Mouse (Mus musculus) c-Kit-negative CD71-positive TER-119-positive erythroid progenitor cells, embryonic 14.5 days (primary cell): ENCODE data around the gene Flcn.

Source experiments
- DNase-seq: peaks from one replicate; pipeline ENCODE4 v3.0.0-alpha.2; 2013; ENCODE audit warnings: low read depth, low spot score

The Flcn gene

GRCm38 (mm10) chr11:59805256-59805655, 4.6 kb downstream of the Flcn start:
- DNase-seq: no peak

GRCm38 (mm10) chr11:59804409-59805110, 5.3 kb downstream of the Flcn start:
- no peak for DNase-seq

- no peak for DNase-seq
These were observed 6.3 kb downstream of the Flcn start for GRCm38 (mm10) chr11:59803516-59803915.

GRCm38 (mm10) chr11:59801881-59802280, 7.9 kb downstream of the Flcn start:
- no peak for DNase-seq

GRCm38 (mm10) chr11:59800412-59800811, 9.4 kb downstream of the Flcn start:
- DNase-seq: no peak

- DNase-seq: no peak
These were observed 16.4 kb downstream of the Flcn start for GRCm38 (mm10) chr11:59793390-59793789.

- DNase-seq: no peak
These were observed 20.5 kb downstream of the Flcn start for GRCm38 (mm10) chr11:59789311-59789710.

GRCm38 (mm10) chr11:59787199-59787781, 22.5 kb downstream of the Flcn start, which contains the start of gene Pld6:
Gene Pld6 (minus strand): TSS chr11:59787645.
- DNase-seq: no peak

- DNase-seq: no peak
These were observed 23.2 kb downstream of the Flcn start for GRCm38 (mm10) chr11:59786444-59787198.

- no peak for DNase-seq
These were observed 26.2 kb downstream of the Flcn start for GRCm38 (mm10) chr11:59783591-59783990.

GRCm38 (mm10) chr11:59782091-59782590, 27.7 kb downstream of the Flcn start:
- no peak for DNase-seq

GRCm38 (mm10) chr11:59780241-59780640, 29.6 kb downstream of the Flcn start:
- no peak for DNase-seq

- no peak for DNase-seq
These were observed 30.4 kb downstream of the Flcn start for GRCm38 (mm10) chr11:59779406-59779805.

- no peak for DNase-seq
These were observed 31.0 kb downstream of the Flcn start for GRCm38 (mm10) chr11:59778874-59779223.

GRCm38 (mm10) chr11:59778181-59778873, 31.5 kb downstream of the Flcn start:
- DNase-seq: peak; percentile 56

GRCm38 (mm10) chr11:59777259-59777658, 32.6 kb downstream of the Flcn start:
- no peak for DNase-seq

- no peak for DNase-seq
These were observed 34.2 kb downstream of the Flcn start for GRCm38 (mm10) chr11:59775435-59776148.

- DNase-seq: no peak
These were observed 35.3 kb downstream of the Flcn start for GRCm38 (mm10) chr11:59774522-59774921.

GRCm38 (mm10) chr11:59772902-59773301, 36.9 kb downstream of the Flcn start:
- DNase-seq: no peak

GRCm38 (mm10) chr11:59772291-59772690, 37.5 kb downstream of the Flcn start:
- no peak for DNase-seq

- DNase-seq: no peak
These were observed 39.1 kb downstream of the Flcn start for GRCm38 (mm10) chr11:59770753-59771152.
